In genomic region chr15:25495926-25496644, GRCm38 (mm10) we compare ENCODE assay signal across 21 mouse cellular contexts.
A peak's percentile ranks its signal among the peaks of the same experiment; 100 is the strongest.
DNase-seq lines count a peak whose midpoint lies in the region; ATAC-seq and TF ChIP-seq lines count a peak whose summit lies in the region.
"Had no signal": no experiment of that assay in that cellular context is flagged by ENCODE, and none has a peak within 500 bp of the region (broad histone marks: within the 10 kb centered on the region; RNA-seq: fewer than 3 reads in every experiment).

No protein-coding gene starts in this region.

- TF ChIP-seq POLR2A in liver, adult 2 months (IDR thresholded peaks at IDR 0.05; ENCODE audit: extremely low read depth, insufficient read depth, low read length) = no peak

- TF ChIP-seq EP300 in liver, postnatal 0 days (IDR thresholded peaks at IDR 0.05; ENCODE audit: low read depth) = no peak

- no peaks in the 10 kb centered on the region for H3K36me3 ChIP-seq in heart, embryonic 15.5 days
- no peaks in the 10 kb centered on the region for H3K36me3 ChIP-seq in liver, adult 2 months (ENCODE audit: control insufficient read depth, insufficient read depth, low read length)
- H3K36me3 ChIP-seq in liver, postnatal 0 days (replicated peaks; ENCODE audit: insufficient read depth, low read length) = no peaks in the 10 kb centered on the region
- H3K36me3 ChIP-seq: hindbrain, embryonic 12.5 days; midbrain, embryonic 12.5 days; stomach, embryonic 15.5 days had no signal

- no peak overlapping the region for H3K4me3 ChIP-seq in heart, embryonic 15.5 days
- no peak overlapping the region for H3K4me3 ChIP-seq in liver, adult 2 months (ENCODE audit: insufficient read depth, low read depth, low read length)
- H3K4me3 ChIP-seq in liver, postnatal 0 days (ENCODE audit: low read depth, low read length) = no peak overlapping the region
- H3K4me3 ChIP-seq: forebrain, embryonic 13.5 days; hindbrain, embryonic 12.5 days; left cerebral cortex, adult 2 months; midbrain, embryonic 12.5 days; stomach, embryonic 15.5 days had no signal

- no peak overlapping the region for H3K27ac ChIP-seq in heart, embryonic 15.5 days
- H3K27ac ChIP-seq in liver, adult 2 months (replicated peaks; ENCODE audit: insufficient read depth, low read depth, low read length) = 0 out of 2 replicates have a peak overlapping the region, but pooled peaks have one; percentile 5
- 0 out of 2 replicates have a peak overlapping the region, but pooled peaks have one; percentile 16 for H3K27ac ChIP-seq in liver, postnatal 0 days (ENCODE audit: low read depth)
- H3K27ac ChIP-seq: forebrain, embryonic 13.5 days; hindbrain, embryonic 12.5 days; left cerebral cortex, adult 2 months; liver, embryonic 14.5 days; midbrain, embryonic 12.5 days; stomach, embryonic 15.5 days had no signal

- no peaks in the 10 kb centered on the region for H3K79me2 ChIP-seq in liver, adult 2 months (ENCODE audit: control insufficient read depth, insufficient read depth, low read length)

- DNase-seq in heart, adult 9 months (ENCODE audit: low spot score in 2 of 2) = no peak
- DNase-seq in liver, adult 2 months (ENCODE audit: extremely low read depth, low read depth, low spot score) = no peak
- DNase-seq in liver = no peak
- DNase-seq in liver, postnatal 0 days = no peak
- DNase-seq in cerebellum, postnatal 25 days = no peak
- DNase-seq: adrenal gland, adult 2 months; cerebellum, adult 8-10 months; gastrocnemius, postnatal 10 days; kidney, adult 9 months; left cerebral cortex, postnatal 4 days; lung, postnatal 4 days; retina, postnatal 1 day; thymus, adult 18-20 months had no signal

- 0 out of 2 replicates have a peak, but pooled peaks have one; percentile 29 for ATAC-seq in heart, embryonic 15.5 days (replicated peaks; ENCODE audit: insufficient number of reproducible peaks, insufficient read depth, low FRiP score, low read depth)
- ATAC-seq in common myeloid progenitor, adult 5-6 weeks (replicated peaks; ENCODE audit: low read depth, poor library complexity, severe bottlenecking) = peak; percentile 25; the same call in 1 of the 2 replicates
- peak; percentile 55; the same call in 1 of the 2 replicates for ATAC-seq in liver, postnatal 0 days
- ATAC-seq: forebrain, embryonic 13.5 days had no signal

- peaks cover 4% of the 10 kb centered on the region; the same call in 1 of the 2 replicates for H3K4me1 ChIP-seq in heart, embryonic 15.5 days (replicated peaks)
- no peaks in the 10 kb centered on the region for H3K4me1 ChIP-seq in liver, adult 2 months (ENCODE audit: control insufficient read depth, insufficient read depth, low read length)
- no peaks in the 10 kb centered on the region for H3K4me1 ChIP-seq in liver, postnatal 0 days (ENCODE audit: insufficient read depth)
- H3K4me1 ChIP-seq: hindbrain, embryonic 12.5 days; stomach, embryonic 15.5 days had no signal

- 44% methylated on average over 7 of the region's 7 CpGs for WGBS in heart, embryonic 15.5 days
- WGBS in liver, adult 2 months = 37% methylated on average over 7 of the region's 7 CpGs
- 26% methylated on average over 7 of the region's 7 CpGs for WGBS in liver, postnatal 0 days (ENCODE audit: insufficient replicate concordance)

- H3K4me2 ChIP-seq in heart, embryonic 15.5 days = no peak overlapping the region
- H3K4me2 ChIP-seq in liver, postnatal 0 days (ENCODE audit: low read depth, low read length) = no peak overlapping the region
- H3K4me2 ChIP-seq: forebrain, embryonic 13.5 days; hindbrain, embryonic 12.5 days; midbrain, embryonic 12.5 days; stomach, embryonic 15.5 days had no signal

- H3K27me3 ChIP-seq in heart, embryonic 15.5 days = no peaks in the 10 kb centered on the region
- no peaks in the 10 kb centered on the region for H3K27me3 ChIP-seq in liver, adult 2 months (ENCODE audit: control insufficient read depth, insufficient read depth, low read length)
- no peaks in the 10 kb centered on the region for H3K27me3 ChIP-seq in liver, postnatal 0 days (ENCODE audit: insufficient read depth, low read length)
- H3K27me3 ChIP-seq: stomach, embryonic 15.5 days had no signal

- no peaks in the 10 kb centered on the region for H3K9me3 ChIP-seq in heart, embryonic 15.5 days (replicated peaks)
- no peaks in the 10 kb centered on the region for H3K9me3 ChIP-seq in liver, postnatal 0 days (ENCODE audit: low read length)
- H3K9me3 ChIP-seq: hindbrain, embryonic 12.5 days; midbrain, embryonic 12.5 days; stomach, embryonic 15.5 days had no signal

- TF ChIP-seq CTCF in liver, adult 2 months (IDR thresholded peaks at IDR 0.05; ENCODE audit: low read depth, low read length) = no peak
- peak; percentile 33; the same call in 1 of the 2 replicates for TF ChIP-seq CTCF in liver, postnatal 0 days (IDR thresholded peaks at IDR 0.05; ENCODE audit: low read depth)

- no peak overlapping the region for H3K9ac ChIP-seq in heart, embryonic 15.5 days
- no peak overlapping the region for H3K9ac ChIP-seq in liver, adult 2 months (ENCODE audit: low read depth, low read length)
- H3K9ac ChIP-seq in liver, postnatal 0 days (replicated peaks) = no peak overlapping the region
- H3K9ac ChIP-seq: forebrain, embryonic 13.5 days; hindbrain, embryonic 12.5 days; liver, embryonic 14.5 days; midbrain, embryonic 12.5 days; stomach, embryonic 15.5 days had no signal
